Mouse (Mus musculus) ES-Bruce4 (cell line): ENCODE results near the gene Olfr1131.

Experiments
- CTCF ChIP-seq: IDR thresholded peaks from one replicate; pipeline ENCODE4 v1.8.1; 2011; ENCODE audit warnings: low read depth, low read length
- EP300 ChIP-seq: IDR thresholded peaks from 2 replicates; pipeline ENCODE4 v1.6.1; 2011; ENCODE audit warnings: low read depth, low read length; ENCODE audit not compliant: insufficient read depth
- POLR2A ChIP-seq: IDR thresholded peaks from one replicate; pipeline ENCODE4 v1.8.1; 2011; ENCODE audit warnings: low read length; ENCODE audit not compliant: insufficient read depth

GRCm38 (mm10) chr2:87637435-87637834 lies 10.5 kb downstream of the Olfr1131 start, which contains the start of gene Olfr1132:
- no peak for TF ChIP-seq POLR2A
- TF ChIP-seq CTCF: no peak
- TF ChIP-seq EP300: no peak
